In the genomic region with DNA sequence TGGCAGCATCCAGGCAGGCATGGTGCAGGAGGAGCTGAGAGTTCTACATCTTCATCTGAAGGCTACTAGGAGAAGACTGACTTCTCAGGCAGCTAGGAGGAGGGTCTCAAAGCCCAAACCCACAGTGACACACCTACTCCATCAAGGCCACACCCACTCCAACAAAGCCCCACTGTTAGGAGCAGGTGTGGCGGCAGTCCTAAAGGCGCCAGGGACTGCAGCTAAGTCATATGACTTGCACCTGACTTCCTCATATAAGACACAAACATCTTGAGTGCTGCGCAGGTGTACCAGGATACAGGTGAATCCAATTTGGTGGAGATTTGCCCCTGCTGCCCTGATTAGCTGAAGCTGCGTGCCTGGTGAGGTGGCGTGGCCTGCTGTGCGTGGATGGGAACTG, we compare ENCODE assay signal across 9 mouse cellular contexts. TPM values are rescaled to one million over a fixed set of nuclear protein-coding genes. Genes with fewer than 3 reads are reported as not detected.
DNase-seq lines count a peak whose midpoint lies in the region; TF ChIP-seq lines count a peak whose summit lies in the region.
"Not testable (repeated sequence)": the region's sequence is repeated elsewhere in the genome, so short reads cannot be mapped to it uniquely, and the experiment has no call there.
"Had no signal": no experiment of that assay in that cellular context is flagged by ENCODE, and none has a peak within 500 bp of the region (broad histone marks: within the 10 kb centered on the region; RNA-seq: fewer than 3 reads in every experiment).

A gene (minus strand): TSS at position 101 of the 400 bp plus-strand sequence.

- not testable (repeated sequence) for H3K36me3 ChIP-seq in heart, adult 2 months (ENCODE audit: control insufficient read depth, insufficient read depth, low read length)

- H3K79me2 ChIP-seq in heart, adult 2 months (replicated peaks; ENCODE audit: control insufficient read depth, insufficient read depth, low read length), result not testable (repeated sequence)

- WGBS in heart, adult 2 months, result 97% methylated on average over 2 of the region's 6 CpGs
- 97% methylated on average over 3 of the region's 6 CpGs for WGBS in olfactory bulb, adult 2 months

- H3K9ac ChIP-seq in heart, adult 2 months (ENCODE audit: low read depth, low read length), result not testable (repeated sequence)

- TF ChIP-seq EP300 in heart, adult 2 months (IDR thresholded peaks at IDR 0.05; ENCODE audit: insufficient read depth, low read depth, low read length), result not testable (repeated sequence)

- not testable (repeated sequence) for H3K27ac ChIP-seq in cortical plate, adult 2 months (ENCODE audit: insufficient read depth, low read length); heart, adult 2 months; olfactory bulb, adult 2 months (ENCODE audit: insufficient read depth, low read depth, low read length)

- intact Hi-C loops in heart, adult 2 months (cut with DNase I); left cerebral cortex, postnatal 10 days (cut with DNase I): not testable (repeated sequence)

- H3K27me3 ChIP-seq in heart, adult 2 months (ENCODE audit: control insufficient read depth, insufficient read depth, low read length), result not testable (repeated sequence)

- not testable (repeated sequence) for H3K4me3 ChIP-seq in cortical plate, adult 2 months (ENCODE audit: insufficient read depth, low read length); heart, adult 2 months; olfactory bulb, adult 2 months (ENCODE audit: insufficient read depth, low read depth, low read length)

- not testable (repeated sequence) for TF ChIP-seq CTCF in cortical plate, adult 2 months (IDR thresholded peaks at IDR 0.05; ENCODE audit: extremely low read depth, insufficient read depth, low read length); heart, adult 2 months (IDR thresholded peaks at IDR 0.05); olfactory bulb, adult 2 months (IDR thresholded peaks at IDR 0.05; ENCODE audit: insufficient read depth, low read depth, low read length)

- H3K4me1 ChIP-seq in cortical plate, adult 2 months (ENCODE audit: control insufficient read depth, insufficient read depth, low read length); heart, adult 2 months (ENCODE audit: control insufficient read depth, insufficient read depth, low read length); olfactory bulb, adult 2 months (ENCODE audit: control insufficient read depth, insufficient read depth, low read length): not testable (repeated sequence)

- DNase-seq in gastrocnemius, postnatal 10 days; heart, adult 2 months; layer of hippocampus, adult 18-20 months (ENCODE audit: low spot score in 2 of 2); layer of hippocampus, postnatal 25 days (ENCODE audit: extremely low spot score in 1 of 2, low spot score in 1 of 2); left cerebral cortex, postnatal 10 days (ENCODE audit: extremely low spot score in 1 of 2, low spot score in 2 of 2): not testable (repeated sequence)

- TF ChIP-seq POLR2A in cortical plate, adult 2 months (IDR thresholded peaks at IDR 0.05; ENCODE audit: extremely low read depth, insufficient read depth, low read length); heart, adult 2 months (IDR thresholded peaks at IDR 0.05; ENCODE audit: insufficient read depth, low read depth, low read length); olfactory bulb, adult 2 months (IDR thresholded peaks at IDR 0.05; ENCODE audit: insufficient read depth, low read depth, low read length): not testable (repeated sequence)

RNA-seq across cellular contexts. Expression of the gene that starts here (rescaled TPM):
- 49.2 and 52.7 TPM in 2 replicates for polyA plus RNA-seq in cortical plate, adult 2 months (2012; rRNA removed)
- 10 to 100 TPM; 24.7 to 27.4 TPM for total RNA-seq in gastrocnemius, postnatal 10 days (2021)
- 10 to 100 TPM; 18.0 to 19.6 TPM for total RNA-seq in heart, adult 2 months (2021)
- 23.7 and 24.4 TPM in 2 replicates for polyA plus RNA-seq in heart, adult 2 months (2012; rRNA removed)
- 10 to 100 TPM; 46.1 to 48.0 TPM for total RNA-seq in layer of hippocampus, adult 18-20 months (2021)
- total RNA-seq in layer of hippocampus, postnatal 25 days (2021), result 10 to 100 TPM; 46.8 TPM
- total RNA-seq in left cerebral cortex, postnatal 10 days (2021), result 10 to 100 TPM; 29.6 to 31.2 TPM
- polyA plus RNA-seq in olfactory bulb, adult 2 months (2012; ENCODE audit: insufficient read depth, insufficient read length, low replicate concordance, missing spikeins), result not detected in 2 replicates
- total RNA-seq: monocyte, adult 5-6 weeks had no signal
- polyA plus RNA-seq: G1E had no signal
